Mouse (Mus musculus) thymus, postnatal 0 days (tissue): Measurements from ENCODE around the gene 0610040J01Rik. TPM values are rescaled to one million over a fixed set of nuclear protein-coding genes. Genes with fewer than 3 reads are reported as not detected.

Experiments used
- polyA plus RNA-seq: library from polyadenylated mRNA; unstranded; fragments of >200 nt; fragmentation: Nextera tagmentation; extraction: Ambion mirVana; gene quantifications from 2 replicates; pipeline ENCODE4 v1.2.1, GENCODE M21; 2015

0610040J01Rik gene
- polyA plus RNA-seq, 1 experiment from 2014 or later, result 0.47 TPM

Other genes with a start within 250 kb of the 0610040J01Rik start
- gene Nwd2, start 163.3 kb upstream of the 0610040J01Rik start, polyA plus RNA-seq, result 0.06 TPM in 1 of 2 replicates, not detected in the other
- gene Rell1, start 156.5 kb downstream of the 0610040J01Rik start, polyA plus RNA-seq, result 10.4 and 11.2 TPM in 2 replicates